Mouse (Mus musculus): Measurements from ENCODE around the gene B9d2.

DNA sequence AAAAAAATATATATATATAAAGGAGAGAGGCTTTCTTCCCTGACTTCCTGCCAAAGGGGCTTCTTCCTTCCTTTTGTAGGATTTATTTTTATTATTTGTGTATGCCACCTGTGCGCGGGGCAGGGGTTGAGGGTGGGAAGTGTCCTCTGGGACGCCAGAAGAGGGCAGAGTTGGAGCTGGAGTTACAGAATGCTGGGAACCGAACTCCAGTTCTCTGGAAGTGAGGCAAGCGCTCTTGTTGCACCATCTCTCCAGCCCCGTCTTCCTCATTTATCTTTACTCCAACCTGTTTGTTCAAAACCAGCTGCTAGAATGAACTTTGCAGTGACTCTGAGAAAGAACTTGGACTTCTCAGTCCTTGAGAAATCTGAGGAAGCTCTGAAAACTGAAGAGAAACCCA lies 609 bp upstream of the B9d2 start:
- peak; percentile 24; the same call in 1 of the 2 replicates for TF ChIP-seq CEBPB (IDR thresholded peaks at IDR 0.05; ENCODE audit: insufficient read depth, poor library complexity, severe bottlenecking)
- TF ChIP-seq POLR2A (IDR thresholded peaks at IDR 0.05; ENCODE audit: insufficient read length, low read depth): no peak
